Mouse (Mus musculus): ENCODE data around the gene Mcm3ap. TPM values are rescaled to one million over a fixed set of nuclear protein-coding genes. Genes with fewer than 3 reads are reported as not detected.

Gene Mcm3ap
- total RNA-seq, 2 experiments from 2014 or later: 57.1 to 58.0 TPM

Other genes with a start within 250 kb of the Mcm3ap start
- 10 to 100 TPM; 77.8 to 83.7 TPM for gene Prmt2, start 231.1 kb upstream of the Mcm3ap start, total RNA-seq (2021)
- 100 to 1,000 TPM; 156 to 157 TPM for gene S100b, start 215.1 kb upstream of the Mcm3ap start, total RNA-seq (2021)
- 10 to 100 TPM; 56.9 to 59.6 TPM for gene Dip2a, start 123.6 kb upstream of the Mcm3ap start, total RNA-seq (2021)
- gene AC141477.1, start 28.5 kb upstream of the Mcm3ap start, total RNA-seq (2021): not detected
- gene Pcnt, start 26.1 kb upstream of the Mcm3ap start, total RNA-seq (2021): 10 to 100 TPM; 20.6 to 23.2 TPM
- not detected for gene 2610028H24Rik, start 19.8 kb upstream of the Mcm3ap start, total RNA-seq (2021)
- 1 to 10 TPM; 4.7 to 4.8 TPM for gene Ybey, start 187 bp downstream of the Mcm3ap start, total RNA-seq (2021)
- gene Lss, start 62.7 kb downstream of the Mcm3ap start, total RNA-seq (2021): 10 to 100 TPM; 40.5 to 41.6 TPM
- gene Spatc1l, start 93.3 kb downstream of the Mcm3ap start, total RNA-seq (2021): not detected
- gene Ftcd, start 106.7 kb downstream of the Mcm3ap start, total RNA-seq (2021): not detected
- gene Col6a2, start 154.7 kb downstream of the Mcm3ap start, total RNA-seq (2021): 1 to 10 TPM; 6.0 TPM

Measured in layer of hippocampus, adult 18-20 months (tissue).